Mouse (Mus musculus) c-Kit-positive CD71-positive TER-119-negative erythroid progenitor cells, embryonic 14.5 days (primary cell): ENCODE results near the gene Bola1.

ENCODE experiments used
- DNase-seq: peaks from one replicate; pipeline ENCODE4 v3.0.0-alpha.2; 2013; ENCODE audit warnings: low read depth

Gene Bola1

DNA sequence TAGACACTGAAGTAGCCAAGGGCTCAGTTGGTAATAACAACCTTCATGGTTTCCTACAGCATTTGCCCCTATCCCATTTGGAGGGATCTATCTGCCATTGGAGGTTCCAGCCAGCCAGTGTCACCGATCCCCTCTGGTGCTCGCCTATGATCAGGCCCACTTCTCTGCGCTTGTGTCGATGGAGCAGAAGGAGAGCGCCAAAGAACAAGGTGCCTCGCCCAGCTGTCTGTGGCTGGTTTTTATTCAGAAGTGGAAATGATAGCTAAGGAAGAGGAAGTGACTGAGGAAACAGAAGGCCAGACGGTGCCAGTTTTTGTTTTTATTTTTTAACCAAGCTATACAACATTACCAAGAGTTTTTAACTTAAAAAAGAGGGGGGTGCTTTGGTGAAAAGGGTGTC lies 67.7 kb downstream of the Bola1 start:
- DNase-seq = no peak

DNA sequence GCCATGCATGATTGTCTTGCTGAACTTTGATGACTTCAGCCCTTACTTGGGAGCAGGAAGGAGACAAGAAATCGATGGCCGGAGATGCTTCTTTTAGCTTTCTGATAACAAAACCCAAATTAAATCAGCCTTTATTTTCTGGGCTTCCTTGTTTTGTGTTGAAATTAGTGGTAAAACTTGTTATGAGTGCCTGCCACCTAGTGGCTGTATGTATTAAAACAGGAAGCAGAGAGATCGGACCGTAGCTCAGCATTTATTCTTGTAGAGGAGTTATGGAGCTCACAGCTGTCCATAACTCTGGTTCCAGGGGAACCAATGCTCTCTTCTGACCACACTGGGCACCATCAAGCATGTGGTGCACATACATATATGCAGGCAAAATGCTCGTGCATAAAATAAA lies 71.6 kb downstream of the Bola1 start:
- DNase-seq = peak; percentile 67
